Mouse (Mus musculus): ENCODE data around the gene Cnksr2. TPM values are rescaled to one million over a fixed set of nuclear protein-coding genes. Genes with fewer than 3 reads are reported as not detected.

Cnksr2 gene
- under 1 TPM; 0.08 to 0.14 TPM for total RNA-seq (2021)

DNA sequence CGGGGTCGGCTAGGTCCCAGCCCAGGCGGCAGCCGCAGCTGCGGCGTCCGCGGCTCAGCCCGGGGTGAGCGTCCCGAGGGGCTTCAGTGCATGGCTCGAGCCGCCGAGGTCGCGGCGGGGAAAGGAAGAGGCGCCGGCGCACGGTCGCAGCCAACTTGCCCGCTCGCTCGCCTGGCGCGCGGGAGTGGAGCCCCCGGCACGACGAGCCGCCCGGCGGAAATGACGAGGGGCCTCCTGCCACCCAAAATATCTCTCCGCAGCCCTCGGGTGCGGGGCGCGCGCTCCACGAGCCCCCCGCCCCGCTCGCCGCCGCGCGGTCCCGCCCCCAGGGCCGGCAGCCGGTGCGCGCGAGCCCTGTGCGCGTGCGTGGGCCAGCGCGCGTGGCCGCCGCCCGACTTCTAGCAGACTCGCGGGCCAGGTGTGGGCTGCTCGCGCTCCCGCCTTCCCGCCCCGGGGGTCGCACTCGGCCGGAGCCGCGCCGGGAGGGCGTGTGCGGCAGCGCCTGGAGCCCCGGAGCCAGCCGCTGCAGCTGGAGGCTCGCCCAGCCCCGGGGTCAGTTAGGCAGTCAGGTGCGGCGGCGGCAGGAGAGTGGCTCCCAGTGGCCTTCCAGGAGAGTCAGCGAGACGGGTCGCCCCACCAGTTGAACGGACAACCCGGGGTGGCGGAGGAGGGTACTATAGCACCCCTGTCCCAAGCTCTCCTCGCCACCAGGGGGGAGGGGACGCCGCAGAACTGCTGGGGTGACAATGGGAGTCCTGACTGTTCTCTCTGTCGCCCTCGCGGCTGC, at the start of gene Cnksr2:
Cnksr2 (minus strand) TSS at position 238 of the 787 bp plus-strand sequence.
- no peak for DNase-seq
- intact Hi-C loops (cut with DNase I): loop anchor here (10.0 kb wide), 1 partner anchor 882 kb away; no protein-coding TSS in a partner anchor

DNA sequence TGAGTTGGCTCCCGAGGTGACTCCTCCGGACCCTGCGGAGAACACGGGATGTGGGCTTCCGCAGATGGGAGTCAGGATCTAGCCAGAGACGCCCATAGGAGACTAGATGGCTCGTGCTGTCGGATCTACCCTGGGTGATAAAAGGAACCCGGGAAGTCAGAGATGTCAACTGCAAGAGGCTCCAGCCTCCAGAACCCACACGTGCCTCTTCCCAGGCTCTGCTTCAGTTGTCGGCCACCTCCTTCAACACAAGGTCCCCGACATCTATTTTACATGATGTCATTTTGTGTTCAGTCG, 698 bp upstream of the Cnksr2 start:
- DNase-seq: no peak
- intact Hi-C loops (cut with DNase I): loop anchor here (10.0 kb wide), 1 partner anchor 881 kb away; no protein-coding TSS in a partner anchor

DNA sequence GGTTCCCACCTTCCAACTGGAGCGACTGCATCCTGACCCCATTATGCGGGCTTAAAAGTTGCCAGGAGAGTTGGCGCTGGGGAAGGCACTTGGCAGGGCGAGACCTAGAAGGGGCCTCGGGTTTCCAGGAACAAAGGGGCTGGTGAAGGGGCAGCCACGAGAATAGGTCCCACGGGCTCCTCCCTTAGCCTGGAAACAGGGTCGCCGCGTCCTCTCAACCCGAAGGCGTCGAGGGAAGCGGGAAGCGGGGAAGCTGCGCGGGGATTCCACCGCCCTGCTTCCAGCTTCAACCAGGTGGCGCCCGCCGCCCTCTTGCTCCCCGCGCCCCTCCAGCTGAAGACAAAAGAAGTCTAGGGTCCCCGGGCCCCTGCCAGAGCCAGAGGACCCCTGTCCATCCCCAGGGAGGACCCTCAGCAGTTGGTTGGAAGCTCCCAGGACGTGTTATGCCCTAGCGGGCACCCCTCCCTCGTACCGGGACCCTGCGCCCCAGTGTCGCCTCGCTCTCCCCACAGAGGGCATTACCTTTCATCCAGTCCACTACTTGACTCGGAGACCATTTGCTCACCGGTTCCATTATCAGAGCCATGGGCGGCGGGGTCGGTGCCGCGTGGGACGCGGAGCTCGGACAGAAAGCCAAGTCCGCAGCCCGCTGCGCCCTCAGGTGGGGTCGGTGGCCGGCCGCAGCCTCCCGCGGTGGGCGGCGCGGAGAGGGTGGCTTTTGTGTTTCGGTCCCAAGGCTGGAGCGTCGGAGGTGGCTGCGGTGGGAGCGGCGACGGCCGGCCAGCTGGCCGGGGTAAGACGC, 638 bp downstream of the Cnksr2 start:
- DNase-seq: no peak
- intact Hi-C loops (cut with DNase I): loop anchor here (10.0 kb wide), 1 partner anchor 882 kb away; no protein-coding TSS in a partner anchor

DNA sequence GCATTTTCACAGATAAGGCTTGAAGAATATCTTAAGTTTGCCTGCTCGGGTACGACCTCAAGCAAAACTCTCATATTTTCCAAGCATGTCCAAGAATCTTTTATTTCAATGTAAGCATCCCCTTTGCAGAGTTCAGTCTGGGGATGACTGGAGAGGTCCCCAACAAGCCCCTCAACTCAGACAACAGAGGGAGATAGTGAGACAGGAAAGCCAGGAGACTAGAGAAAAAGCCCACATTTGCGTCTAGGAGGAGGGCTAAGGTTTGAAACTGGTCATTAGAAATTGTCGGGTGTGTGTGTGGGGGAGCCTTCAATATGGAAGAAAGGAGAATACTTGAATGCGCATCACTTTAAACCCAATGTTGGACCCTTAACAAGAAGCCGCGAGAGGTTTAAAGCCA, 1.4 kb downstream of the Cnksr2 start:
- DNase-seq: no peak
- intact Hi-C loops (cut with DNase I): loop anchor here (10.0 kb wide), 1 partner anchor 883 kb away; no protein-coding TSS in a partner anchor

DNA sequence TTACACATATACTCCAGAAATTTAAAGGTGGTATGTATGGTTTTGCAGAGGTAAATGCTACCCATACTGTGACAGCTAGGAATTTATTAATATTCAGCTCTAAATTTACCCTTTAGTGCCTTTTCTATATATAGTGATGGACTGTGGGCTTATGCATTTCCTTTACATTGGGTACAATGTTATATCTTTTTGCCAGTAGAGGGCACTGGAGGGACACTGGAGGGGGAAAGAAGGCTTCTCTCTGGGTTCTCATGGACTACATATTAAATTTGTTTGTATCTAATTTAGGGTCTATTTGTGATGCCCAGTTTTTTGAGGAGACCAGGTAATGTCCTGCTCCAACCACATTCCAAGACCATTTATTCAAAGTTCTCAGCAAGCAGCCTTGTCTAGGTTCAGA, 91.4 kb downstream of the Cnksr2 start:
- DNase-seq: no peak
- intact Hi-C loops (cut with DNase I): loop anchor here (2.0 to 5.0 kb wide), 3 partner anchors 219 to 971 kb away; no protein-coding TSS in a partner anchor

GRCm38 (mm10) chrX:157949256-157949655, 93.8 kb downstream of the Cnksr2 start:
- DNase-seq: no peak
- intact Hi-C loops (cut with DNase I): no loop called here

- intact Hi-C loops (cut with DNase I): no loop called here
- DNase-seq: no peak
Measured at GRCm38 (mm10) chrX:157945121-157945520, 98.0 kb downstream of the Cnksr2 start.

- intact Hi-C loops (cut with DNase I): no loop called here
- DNase-seq: no peak
Measured at GRCm38 (mm10) chrX:157936611-157937010, 106.5 kb downstream of the Cnksr2 start.

DNA sequence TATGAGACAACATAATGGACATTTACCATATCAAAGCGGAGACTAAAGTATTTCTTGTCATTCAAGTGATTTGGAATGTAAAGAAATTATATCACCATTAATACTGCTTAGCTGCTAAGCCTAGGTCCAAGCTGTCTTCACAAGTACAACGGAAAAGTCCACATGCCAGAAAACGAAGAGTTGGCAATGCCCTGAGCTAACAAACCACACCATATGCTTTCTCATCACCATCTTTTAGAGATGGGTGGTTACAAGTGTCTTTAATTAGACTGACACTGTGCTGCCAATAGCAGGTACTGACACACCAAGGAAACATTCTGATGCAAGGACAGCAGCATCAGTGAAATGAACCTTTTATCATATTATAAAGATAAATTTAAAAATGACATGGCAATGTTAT, 123.0 kb downstream of the Cnksr2 start:
- DNase-seq: no peak
- intact Hi-C loops (cut with DNase I): no loop called here

DNA sequence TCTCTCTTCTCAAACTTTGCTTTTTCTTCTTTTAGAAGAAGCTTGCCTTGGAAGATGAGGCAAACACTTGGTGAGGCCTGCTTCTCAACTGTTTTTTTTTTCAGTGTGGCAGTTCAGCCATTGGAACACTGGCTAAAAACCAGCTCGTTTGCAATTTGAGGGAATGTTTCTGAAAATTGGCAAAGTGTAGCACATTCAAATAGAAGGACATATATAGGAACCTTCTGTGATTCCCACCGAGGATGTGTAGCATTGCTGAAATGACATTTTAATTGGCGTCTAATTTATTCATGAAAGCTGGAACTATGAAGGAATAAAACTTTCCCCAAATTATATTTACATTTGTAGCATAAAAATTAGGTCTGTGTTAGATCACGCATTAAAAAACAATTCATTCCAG, 213.1 kb downstream of the Cnksr2 start:
- no peak for DNase-seq
- intact Hi-C loops (cut with DNase I): no loop called here

DNA sequence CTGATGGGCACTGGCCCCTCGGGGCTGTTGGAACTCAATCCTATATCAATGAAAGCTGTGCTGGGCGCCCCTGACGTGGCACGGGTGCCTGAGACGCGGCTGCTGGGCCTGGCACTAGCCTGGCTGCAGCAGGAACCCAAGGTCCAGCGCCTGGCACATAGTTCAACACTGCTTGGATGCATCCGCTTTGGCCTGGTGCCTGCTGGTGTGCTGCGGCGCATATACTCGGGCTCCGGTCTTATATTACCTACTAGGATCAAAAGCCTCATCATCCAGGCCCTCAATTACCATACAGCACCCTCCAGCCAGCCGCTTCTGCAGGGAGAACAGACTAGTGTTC, 224.2 kb downstream of the Cnksr2 start:
- intact Hi-C loops (cut with DNase I): loop anchor here (5.0 kb wide), 1 partner anchor 62 kb away; no protein-coding TSS in a partner anchor
- DNase-seq: no peak

DNA sequence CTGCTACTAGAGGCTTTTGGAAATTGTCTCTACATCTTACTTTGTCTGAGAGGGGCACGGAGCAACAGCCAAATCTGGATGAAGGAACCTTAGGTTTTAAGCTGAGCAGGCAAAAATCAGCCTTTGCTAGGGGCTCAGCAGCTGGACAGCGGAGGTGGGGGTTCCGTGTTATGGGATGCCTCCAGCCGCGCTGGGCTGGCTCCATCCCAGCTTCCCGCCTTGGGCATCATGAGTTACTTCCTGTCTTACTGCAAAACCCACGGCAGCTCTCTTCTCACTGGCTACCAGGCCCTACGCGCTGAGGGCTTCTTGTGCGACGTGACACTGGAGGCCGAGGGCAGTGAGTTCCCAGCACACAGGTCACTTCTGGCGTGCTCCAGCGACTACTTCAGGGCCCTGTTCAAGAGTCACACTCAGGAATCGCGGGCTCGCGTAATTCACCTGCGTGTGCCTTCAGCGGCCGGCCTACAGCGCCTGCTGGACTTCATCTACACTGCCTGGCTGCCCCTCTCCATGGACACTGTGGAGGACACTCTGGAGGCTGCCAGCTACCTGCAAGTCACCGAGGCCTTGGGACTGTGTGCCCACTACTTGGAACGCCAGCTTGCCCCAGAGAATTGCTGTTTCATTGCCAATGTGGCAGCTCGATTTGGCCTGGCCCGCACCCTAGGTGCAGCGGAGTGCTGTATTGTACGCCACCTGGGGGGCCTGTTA, 224.7 kb downstream of the Cnksr2 start, which contains the start of gene Klhl34:
Klhl34 (plus strand) TSS at position 229 of the 714 bp plus-strand sequence.
- intact Hi-C loops (cut with DNase I): loop anchor here (5.0 kb wide), 1 partner anchor 61 kb away; no protein-coding TSS in a partner anchor
- DNase-seq: no peak

- peak; percentile 20 to 30 for DNase-seq
- intact Hi-C loops (cut with DNase I): loop anchor here (5.0 kb wide), 1 partner anchor 60 kb away; no protein-coding TSS in a partner anchor
Measured at GRCm38 (mm10) chrX:157817571-157818206, 225.4 kb downstream of the Cnksr2 start.

DNA sequence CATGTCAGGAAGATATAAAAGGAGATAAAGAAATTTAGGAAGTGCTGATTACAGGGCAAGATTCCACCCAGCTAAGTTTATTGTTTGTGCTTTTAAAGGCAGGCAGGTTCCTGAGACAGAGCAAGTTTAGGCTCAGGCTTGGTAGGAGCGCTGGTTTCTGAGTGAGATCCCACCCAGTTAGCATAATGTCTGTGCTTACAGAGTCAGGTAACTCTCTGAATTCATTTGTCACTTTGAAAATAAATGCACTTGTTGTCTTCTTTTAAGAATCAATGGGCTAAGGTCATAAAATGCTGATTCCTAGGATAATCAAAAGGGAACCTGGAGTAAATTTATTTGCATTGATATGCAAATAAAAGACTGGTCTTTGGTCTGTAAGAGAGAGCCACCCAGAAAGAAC, 233.4 kb downstream of the Cnksr2 start:
- intact Hi-C loops (cut with DNase I): no loop called here
- DNase-seq: no peak

DNA sequence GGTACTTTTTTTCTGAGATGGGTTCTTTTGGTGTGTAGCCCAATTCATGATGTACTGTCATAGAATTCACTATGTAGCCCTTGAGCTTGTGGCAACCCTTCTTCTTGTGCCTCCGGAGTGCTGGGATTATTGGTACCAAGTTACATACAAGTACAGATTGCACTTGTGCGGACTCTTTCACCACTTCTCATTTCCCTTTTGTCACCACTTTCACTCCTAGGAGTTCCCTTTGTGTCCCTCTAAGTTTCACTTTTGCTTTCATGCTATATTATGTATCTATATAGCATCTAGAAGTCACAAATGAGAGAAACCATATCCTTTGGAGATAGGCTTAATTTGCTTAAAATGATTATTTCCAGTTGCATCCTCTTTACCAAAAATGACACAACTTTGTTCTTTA, 241.4 kb downstream of the Cnksr2 start:
- DNase-seq: no peak
- intact Hi-C loops (cut with DNase I): no loop called here

Other genes with a start within 250 kb of the Cnksr2 start
- 1 to 10 TPM; 6.5 to 6.9 TPM for gene Klhl34, start 224.9 kb downstream of the Cnksr2 start, total RNA-seq (2021)